Mouse (Mus musculus) G1E (cell line): Measurements from ENCODE around the gene Ahcyl2.

Experiments used
- CTCF ChIP-seq: IDR thresholded peaks from 2 replicates; pipeline ENCODE4 v1.5.1; 2012; ENCODE audit warnings: low read depth, low read length, inconsistent platforms, mixed read lengths
- GATA1 ChIP-seq: IDR thresholded peaks from 2 replicates; pipeline ENCODE4 v1.6.1; 2012; ENCODE audit warnings: borderline replicate concordance, low read length, inconsistent platforms, mixed read lengths

- TF ChIP-seq CTCF (no peak), GATA1 (no peak)
Observed at GRCm38 (mm10) chr6:29766874-29767273, 937 bp upstream of the Ahcyl2 start.
